Mouse (Mus musculus): ENCODE data around the gene Col7a1.

Col7a1 gene

DNA sequence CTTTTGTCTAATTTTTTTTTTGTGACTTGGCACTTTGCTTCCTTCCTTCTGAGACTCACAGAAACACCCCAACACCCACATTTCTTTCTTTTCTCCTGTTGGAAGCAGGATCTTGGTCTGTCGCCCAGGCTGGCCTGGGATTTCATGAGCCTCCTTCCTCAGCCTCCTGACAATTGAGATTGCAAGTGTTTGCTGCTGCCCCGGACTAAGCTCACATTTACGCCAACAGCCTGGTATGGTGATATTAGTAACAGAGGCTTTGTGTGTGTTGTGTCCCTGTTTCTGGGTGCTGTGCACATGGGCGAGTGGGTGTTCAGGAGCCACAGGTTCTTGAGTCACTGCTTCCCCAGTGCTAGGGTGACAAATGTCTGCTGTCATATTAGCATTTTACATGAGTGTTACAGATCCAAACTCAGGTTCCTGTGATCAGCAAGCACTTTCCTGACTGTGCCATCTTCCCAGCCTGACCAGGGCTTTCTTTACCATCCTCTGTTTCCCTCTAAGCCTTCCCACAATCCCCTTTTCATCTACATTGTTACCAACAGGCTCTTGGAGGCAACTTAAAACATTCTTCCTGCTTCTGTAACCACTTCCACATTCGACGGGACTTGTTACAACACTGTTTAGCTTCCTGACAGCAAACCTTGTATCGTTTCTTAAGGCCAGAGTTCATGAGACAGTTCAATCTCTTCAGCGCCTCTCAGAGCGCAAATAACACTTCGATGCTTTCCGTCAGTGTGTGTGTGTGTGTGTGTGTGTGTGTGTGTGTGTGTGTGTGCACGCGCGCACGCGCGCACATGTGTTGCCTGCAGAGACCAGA is 69.7 kb downstream of the Col7a1 start:
- no peak for DNase-seq (ENCODE audit: low spot score)

DNA sequence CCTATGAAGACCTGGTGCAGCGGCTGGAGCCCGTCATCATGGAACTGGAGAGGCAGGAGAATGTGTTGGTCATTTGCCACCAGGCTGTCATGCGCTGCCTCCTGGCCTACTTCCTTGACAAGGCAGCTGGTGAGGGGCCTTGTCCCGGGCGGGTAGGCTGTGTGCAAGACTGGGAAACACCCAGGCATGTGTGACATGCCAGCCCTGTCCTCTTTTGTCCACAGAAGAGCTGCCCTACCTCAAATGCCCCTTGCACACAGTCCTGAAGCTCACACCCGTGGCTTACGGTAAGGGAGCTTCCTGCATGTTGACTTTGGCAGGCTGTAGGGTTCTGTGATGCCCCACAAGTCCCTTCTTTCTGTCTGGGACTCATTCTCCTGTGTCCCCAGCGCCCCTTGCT is 74.1 kb downstream of the Col7a1 start:
- no peak for DNase-seq (ENCODE audit: low spot score)

DNA sequence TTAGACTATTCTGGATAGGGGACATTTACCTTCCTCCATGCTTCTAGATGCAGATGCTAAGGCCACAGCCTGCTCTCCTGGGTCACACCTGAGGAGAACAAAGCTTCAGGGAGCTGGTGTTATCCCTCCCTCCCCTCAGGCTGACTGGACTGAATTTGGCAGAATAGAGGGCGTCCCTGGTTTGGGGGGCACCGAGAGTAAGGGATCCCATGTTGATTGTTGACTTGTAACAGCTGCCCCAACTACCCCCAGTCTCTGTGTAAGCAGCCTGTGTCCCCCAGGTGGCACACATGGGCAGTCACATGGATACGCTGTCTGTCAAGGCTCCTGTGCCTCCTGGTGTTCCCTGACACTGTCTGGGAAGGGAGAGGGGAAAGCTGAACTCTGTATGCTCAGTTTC is 75.0 kb downstream of the Col7a1 start:
- no peak for DNase-seq (ENCODE audit: low spot score)

DNA sequence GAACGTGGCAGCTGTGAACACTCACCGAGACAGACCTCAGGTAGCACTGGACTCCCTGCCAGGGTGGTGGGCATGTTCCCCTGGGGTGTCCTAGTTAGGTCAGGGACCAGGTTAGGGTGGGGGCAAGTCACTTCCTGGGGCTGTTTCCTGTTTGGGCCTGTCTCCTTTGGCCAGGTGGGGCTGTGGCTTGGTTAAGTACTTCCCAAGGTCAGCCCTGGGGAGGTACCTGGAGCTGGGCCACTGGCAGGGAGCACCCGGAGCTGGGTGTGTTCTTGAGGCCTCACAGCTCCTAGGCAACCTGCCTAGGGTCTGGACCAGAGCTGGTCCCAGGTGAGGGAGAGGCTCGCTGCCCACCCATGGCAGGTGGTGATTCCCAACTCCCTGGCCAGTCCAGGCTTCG is 75.5 kb downstream of the Col7a1 start:
- no peak for DNase-seq (ENCODE audit: low spot score)

DNA sequence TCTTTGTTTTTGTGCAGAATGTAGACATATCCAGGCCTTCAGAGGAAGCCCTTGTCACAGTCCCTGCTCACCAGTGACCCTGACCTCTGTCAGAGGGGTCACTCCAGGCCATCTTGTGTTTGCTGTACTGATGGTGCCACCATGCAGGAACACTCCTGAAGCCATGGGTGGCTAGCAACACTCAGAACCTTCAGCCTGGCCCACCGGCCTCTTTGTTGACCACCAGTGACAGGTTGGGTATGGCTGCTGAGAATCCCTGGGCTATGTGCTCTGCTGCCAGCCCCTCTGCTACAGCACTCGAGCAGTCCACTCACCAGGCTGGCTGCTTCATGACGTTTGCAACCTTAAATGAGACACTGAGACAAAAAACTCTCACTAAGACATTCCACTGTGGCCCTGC is 76.9 kb downstream of the Col7a1 start:
- no peak for DNase-seq (ENCODE audit: low spot score)

DNA sequence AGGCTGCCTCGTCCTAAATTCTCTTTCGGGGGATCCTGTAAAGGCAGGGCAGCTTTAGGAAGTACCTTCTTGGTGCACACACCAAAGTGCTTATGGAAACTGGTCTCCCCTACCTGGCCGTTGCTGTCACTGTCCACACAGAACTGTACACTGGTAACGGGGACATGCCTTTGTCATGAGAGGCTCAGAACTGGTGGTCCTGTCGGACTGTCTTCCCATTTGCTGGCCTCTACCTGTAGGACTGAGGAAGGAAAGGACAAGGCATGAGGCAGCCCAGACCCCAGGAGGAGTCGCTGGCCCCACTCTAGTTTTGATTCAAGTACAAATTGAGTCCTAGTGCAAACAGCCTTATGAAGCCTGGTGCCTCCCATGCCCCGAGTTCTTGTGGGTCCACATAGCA is 77.6 kb downstream of the Col7a1 start:
- DNase-seq (ENCODE audit: low spot score) = no peak

DNA sequence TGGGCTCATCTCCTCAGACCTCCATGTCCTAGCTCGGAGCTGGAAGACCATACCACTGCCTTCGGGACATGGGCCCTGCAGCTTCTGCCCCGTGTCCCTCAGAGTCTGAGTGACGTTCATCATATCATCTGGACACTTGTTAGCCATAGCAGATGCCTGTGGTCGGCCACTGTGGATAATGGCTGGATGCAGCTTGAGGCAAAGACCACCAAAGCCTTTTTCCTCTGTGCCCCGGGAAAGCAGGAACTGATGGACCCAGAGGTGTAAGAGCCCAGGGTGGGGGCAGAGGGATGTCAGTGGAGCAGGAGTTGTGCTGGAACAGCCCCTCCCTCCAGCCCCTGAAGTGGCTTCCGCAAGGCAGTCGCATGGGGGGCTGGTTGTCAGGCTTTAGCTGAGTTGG is 78.3 kb downstream of the Col7a1 start:
- DNase-seq (ENCODE audit: low spot score) = no peak

DNA sequence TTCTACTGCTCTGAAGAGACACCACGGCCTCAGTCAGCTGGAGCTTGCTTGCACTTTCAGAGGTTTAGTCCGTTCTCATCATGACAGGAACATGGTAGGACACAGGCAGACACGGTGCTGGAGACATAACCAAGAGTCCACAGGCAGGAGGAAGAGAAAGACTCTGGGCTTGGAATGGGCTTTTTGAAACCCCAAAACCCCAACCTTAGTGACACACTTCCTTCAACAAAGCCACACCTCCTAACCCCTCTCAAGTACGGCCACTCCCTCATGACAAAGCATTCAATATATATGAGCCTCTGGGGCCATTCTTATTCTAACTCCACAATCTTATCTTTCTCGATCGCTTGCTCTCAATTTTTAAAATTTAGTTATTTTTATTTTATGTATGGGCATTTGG is 79.0 kb downstream of the Col7a1 start:
- DNase-seq (ENCODE audit: low spot score) = no peak
